Mouse (Mus musculus): Measurements from ENCODE around the gene Irx6. TPM values are rescaled to one million over a fixed set of nuclear protein-coding genes. Genes with fewer than 3 reads are reported as not detected.

Gene Irx6
- total RNA-seq (2021): under 1 TPM; 0.21 to 0.22 TPM
- long read RNA-seq: 0 reads

DNA sequence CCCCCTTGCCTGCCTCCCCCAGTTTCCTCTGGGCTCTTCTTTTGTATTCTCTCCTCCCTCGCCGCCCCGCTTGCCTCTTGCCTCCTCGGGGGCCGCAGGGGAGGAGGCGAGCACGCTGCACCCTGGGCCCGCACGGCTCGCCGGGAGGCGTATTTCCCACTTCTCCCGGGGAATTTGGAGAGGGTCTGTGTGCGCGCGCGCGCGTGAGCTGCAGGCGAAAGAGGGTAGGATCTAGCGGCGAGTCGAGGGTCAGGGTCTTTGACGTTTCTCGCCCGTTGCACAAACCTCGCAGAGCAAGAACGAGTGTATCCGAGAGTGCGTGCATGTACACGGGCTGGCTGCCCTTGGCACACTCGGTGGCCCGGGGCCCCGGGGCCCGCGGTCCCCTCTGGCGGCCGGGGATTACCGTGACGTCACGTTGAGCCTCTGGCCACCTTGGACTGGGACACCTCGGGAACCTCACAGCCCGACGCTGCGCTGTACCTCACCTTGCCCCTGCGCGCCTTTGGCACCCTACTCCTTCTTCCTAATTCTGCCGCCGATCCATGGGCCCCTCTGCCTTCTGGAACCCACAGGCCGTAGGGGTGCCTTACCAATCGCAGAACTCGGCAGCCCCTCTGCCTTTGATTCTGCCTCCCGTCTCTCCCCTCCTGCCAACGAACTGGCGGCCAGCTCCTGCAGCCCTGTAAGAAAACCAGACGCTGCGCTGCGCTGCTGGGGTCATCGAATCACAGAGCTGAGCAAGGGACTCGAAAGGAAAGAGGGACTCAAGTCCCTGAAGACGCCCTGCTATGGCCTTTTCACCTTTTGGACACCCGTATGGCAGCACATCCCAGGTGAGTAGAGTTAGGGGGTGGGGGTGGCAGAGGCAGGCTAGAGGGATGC lies at the start of gene Irx6:
Gene Irx6 (plus strand): TSS at position 45 of the 885 bp plus-strand sequence.
- no peak for DNase-seq (ENCODE audit: low spot score in 2 of 2)

DNA sequence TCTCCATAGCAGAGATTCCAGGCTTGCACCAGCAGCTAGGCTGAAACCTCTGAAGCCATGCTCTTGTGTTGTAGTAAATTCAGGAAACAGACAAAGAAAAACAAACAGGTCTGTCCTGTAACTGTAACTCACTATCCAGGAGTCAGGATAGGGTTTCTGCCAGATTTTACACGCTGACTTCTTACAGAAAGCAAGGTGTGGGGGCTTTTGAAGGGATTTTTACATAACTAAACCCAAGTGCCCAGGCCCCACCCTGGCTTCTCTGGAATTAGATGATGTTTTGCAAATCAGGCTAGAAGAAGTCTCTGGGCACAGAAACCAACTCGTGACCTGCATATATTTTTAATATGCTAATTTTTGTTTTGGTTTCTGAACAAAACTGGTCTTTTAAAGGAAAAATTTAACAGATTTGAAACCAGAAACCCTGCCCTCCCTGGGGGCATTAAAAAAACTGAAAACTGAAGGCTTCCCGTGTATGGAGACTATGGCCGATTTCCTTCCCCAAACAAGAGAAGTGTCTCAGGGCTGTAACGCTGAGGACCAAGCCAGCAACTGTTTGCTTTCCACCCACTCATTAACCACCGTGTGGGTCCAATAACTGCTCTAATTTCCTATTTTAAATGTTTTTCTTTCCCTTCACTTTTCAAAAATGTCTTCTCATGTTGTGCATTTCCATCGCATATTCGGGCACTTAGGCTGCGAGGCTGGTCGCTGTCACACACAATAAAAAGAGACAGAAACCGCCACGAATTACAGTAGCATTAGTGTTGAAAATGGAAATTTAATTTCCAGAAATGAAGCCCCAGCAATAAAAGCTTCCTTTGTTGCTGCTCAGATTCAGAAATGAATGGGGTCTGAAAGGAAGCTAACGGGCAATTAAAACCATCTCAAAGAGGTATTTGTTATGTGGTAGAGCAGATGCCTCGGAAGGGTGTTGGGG lies 45.1 kb upstream of the Irx6 start:
- DNase-seq (ENCODE audit: low spot score in 2 of 2): peak in 1 of 2 experiments; percentile 5

DNA sequence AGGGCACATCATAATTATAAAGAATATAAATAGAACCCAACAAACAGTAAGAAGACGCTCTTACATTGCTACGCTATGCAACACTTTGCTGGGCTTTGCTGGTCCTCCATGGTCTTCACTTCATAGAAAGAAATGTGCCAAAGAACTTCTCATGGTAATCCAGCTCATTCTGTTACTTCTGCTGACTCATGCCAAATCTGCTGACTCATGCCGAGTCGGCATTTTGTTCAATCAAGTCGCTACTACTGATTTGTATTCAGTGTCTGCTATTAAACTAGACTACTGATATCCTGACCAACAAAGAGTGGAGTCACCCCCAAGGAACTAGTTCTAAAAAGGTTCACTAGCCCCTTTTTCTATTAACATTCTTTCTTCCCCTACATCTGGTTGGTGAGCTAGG lies 40.9 kb upstream of the Irx6 start:
- DNase-seq (ENCODE audit: low spot score in 2 of 2): no peak

DNA sequence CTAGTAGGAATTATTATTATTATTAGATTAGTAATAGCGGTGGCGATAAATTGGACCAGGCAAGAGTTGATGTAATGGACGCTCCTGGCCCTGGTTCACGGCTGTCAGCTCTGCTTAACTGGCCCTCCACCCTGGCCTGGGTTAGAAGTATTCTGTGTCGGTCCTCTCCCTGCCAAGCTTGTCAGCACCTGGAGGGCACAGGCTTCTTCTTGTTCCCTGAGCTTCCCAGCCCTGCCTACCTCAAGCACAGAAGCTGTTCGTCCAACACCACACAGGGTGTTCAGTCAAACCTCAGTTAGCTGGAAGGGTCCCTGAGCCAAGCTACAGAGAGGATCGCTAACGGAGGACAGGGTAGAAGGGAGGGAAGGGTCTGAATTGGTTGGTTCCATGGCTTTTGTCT lies 33.3 kb upstream of the Irx6 start:
- DNase-seq (ENCODE audit: low spot score in 2 of 2): no peak

DNA sequence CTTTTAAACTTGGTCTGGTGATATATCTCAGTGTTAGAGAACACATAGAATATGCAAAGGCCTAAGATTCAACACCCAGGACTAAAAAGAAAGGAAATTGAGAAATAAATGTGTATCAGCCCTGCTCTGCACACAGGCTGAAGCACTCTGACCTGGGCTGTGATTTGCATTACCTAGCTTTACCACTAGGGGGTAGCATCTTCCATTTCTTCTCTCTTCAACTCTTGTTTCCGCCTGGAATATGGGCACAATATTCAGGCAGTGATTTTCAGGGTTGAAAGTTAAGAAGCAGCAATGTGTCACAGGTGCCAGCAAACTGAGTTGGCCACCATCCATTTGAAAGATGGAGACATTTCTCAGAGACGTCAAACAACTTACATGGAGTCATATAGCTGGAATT lies 27.5 kb upstream of the Irx6 start:
- DNase-seq (ENCODE audit: low spot score in 2 of 2): no peak

DNA sequence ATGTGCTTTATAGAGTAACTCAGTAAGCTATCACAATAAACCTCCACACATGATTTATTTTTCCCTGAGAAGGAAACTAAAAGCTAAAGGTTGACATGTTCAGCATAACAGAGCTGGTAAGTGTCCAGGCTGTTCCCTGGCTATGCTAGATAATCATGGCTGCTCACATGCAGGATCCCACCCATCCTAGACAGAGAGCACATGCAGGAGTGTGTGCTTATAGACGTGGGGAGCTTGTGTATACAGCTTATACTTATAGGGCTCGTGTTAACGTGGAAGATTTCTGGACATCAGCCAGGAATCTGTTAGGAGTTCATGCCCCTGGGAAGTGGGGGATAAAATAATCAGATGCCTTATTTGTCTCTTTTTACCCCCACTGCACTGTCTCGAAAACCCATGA lies 9.9 kb upstream of the Irx6 start:
- no peak for DNase-seq (ENCODE audit: low spot score in 2 of 2)

DNA sequence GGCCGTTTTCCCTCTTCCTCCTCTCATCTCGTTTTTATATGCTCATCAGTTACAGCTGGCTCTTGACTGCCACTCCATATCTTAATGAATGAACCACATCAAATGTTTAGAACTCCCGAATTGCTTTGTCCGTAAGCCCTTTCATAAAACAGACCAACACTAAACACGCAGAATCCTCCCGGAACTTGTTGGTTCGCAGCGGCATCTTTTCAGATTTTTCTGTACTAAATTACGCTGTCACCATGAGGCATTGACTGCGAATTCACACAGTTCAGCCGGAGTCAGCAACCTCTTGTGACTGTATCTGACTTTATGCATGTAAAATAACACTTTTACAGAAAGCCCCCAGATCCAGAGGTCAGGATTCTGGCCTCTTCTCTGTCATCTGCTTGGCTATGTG lies 3.9 kb upstream of the Irx6 start:
- DNase-seq (ENCODE audit: low spot score in 2 of 2): no peak

DNA sequence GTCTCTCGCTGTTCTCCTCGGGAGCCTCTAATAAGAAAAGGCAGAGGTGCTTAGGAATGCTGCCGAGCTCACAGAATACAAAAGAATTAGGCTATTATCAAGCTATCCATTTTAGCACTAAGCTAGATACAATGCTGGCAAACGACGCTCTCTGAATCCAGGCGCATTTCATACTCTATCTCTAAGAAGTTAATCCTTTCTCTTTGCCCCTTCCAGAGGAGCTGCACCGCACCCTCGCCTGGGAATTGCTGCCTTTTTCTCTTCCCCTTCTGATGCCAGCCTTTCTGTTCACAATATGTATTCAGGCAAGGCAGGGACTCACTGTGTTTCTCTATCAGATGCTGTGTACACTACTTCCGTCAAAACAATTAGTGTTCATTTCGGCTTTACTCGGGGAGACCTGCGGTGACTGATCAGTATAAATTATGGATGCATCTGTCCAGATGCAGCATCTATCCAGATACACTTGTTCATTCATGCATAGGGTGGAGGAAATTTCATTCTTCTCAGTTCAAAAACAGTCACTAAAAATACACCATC lies 3.4 kb upstream of the Irx6 start:
- DNase-seq (ENCODE audit: low spot score in 2 of 2): no peak

DNA sequence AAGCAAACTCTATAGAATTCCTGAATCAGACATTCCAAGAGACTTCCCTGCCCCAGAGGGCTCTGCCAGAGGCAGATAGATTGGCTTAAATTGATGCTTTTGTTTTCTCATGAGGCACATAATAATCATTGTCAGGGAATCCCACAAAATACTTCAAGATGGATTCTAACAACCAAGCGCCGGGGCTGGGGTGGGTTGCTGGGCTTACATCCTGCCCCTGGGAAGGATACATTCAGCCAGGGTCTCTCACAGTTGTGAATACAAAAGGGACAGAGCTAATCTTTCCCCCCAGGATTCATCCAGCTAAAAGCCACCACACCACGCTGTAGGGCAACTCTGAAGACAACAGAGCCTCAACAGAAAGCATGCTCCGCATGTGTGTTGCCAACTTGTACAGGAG lies 2.2 kb upstream of the Irx6 start:
- DNase-seq (ENCODE audit: low spot score in 2 of 2): no peak

DNA sequence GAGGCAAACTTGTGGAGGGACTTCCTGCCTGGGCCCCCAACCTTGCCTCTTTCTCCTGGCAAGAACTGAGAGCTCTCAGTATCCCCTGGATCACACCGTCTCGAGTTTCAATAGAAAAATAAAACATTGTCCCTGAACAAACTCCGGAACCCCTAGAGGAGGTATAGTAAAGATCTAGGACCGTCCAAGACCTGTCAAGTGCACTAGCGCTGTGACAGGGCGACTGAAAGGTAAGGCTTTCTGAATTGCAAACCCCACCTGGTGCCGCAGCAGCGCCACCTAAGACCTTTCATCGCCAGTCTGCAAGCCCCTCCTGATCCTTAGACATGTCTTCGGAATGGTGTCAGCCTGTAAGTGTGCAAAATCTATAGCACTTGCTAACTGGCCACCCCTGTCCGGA lies 987 bp upstream of the Irx6 start:
- DNase-seq (ENCODE audit: low spot score in 2 of 2): no peak

DNA sequence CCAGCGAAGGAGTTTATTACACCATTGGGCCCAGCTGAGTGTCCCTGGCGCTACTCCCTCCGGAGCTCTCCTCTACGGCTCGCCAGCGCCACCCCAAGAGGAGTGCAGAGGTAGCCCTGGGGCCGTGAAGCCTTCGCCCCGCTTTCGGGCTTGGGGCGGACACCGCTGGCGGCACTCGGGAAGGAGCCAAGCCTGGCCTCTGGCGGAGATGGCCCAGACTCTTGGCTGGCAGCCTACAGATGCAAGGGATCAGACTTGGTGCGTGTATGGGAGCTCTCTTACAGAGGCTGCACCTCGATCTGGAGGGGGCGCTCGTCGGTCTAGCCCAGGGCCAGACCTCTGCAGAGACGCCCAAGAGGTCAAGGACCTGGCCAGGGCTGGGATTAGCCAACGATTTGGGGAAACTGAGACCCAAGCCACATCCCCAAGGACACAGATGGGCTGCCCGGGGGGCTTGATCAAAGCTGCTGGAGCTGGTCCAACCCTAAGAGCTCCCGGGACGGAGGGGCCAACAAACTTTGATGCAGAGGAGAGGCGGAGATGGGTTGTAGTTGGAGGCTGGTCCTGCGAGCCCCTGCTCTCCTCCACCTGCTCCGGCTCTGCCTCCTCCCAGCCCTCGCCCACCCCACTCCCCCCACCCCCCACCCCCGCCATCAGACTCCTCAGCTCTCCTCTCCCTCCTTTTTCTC lies 389 bp upstream of the Irx6 start:
- DNase-seq (ENCODE audit: low spot score in 2 of 2): peak; percentile 42 to 67

DNA sequence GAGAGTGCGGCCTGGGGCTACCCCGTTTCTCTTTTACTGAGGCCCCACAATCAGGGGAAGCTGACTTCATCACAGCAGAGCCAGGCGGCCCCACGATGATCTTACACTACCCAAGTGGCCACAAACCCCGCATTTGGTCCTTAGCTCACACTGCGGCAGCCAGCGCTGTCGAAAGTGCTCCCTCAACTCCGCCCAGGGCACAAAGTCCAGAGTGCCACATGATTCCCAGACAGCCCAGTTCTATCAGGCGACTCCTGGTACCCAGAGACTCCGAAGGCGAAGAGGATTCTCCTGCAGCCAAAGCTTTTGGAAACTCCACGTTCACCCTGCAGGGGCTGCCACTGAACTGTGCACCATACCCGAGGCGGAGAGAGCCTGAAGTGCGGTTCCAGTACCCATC lies 4.3 kb downstream of the Irx6 start:
- DNase-seq (ENCODE audit: low spot score in 2 of 2): no peak

DNA sequence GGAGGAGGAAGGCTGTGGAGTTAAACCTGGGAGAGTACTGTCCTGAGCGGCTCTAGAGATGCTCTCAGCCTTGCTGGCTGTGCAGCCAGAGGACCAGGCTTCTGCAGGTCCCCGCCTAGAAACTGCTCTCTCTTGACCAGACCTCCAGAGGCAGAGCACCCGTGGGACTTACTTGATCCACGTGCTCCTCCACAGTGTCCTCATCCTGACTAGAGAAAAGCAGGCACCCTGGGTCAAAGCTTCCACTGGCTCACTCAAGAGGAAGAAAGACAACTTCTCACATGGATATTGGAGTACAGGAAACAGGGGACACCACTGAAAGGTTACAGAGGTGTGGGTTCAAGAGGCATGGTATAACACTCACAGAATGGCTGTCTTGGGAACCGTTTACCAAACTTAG lies 23.3 kb downstream of the Irx6 start:
- no peak for DNase-seq (ENCODE audit: low spot score in 2 of 2)

DNA sequence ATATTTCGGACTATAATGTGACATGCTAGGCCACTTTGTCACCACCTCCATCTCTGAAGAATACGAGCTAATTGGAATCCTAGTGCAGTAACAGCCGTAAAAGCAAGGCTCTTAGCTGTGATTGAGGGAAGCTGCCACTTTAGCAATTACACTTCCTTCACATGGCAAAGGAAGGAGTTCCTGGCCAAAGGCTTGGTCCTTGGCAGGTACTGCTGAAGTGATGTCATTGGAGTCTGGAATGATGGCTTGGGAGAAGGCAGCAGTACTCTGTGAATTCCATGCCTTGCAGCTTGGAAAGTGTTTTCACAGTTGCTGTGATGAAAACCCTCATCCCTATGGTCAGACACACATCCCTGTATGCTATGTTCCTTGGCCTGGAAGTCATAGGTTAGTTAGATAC lies 24.3 kb downstream of the Irx6 start:
- DNase-seq (ENCODE audit: low spot score in 2 of 2): no peak

DNA sequence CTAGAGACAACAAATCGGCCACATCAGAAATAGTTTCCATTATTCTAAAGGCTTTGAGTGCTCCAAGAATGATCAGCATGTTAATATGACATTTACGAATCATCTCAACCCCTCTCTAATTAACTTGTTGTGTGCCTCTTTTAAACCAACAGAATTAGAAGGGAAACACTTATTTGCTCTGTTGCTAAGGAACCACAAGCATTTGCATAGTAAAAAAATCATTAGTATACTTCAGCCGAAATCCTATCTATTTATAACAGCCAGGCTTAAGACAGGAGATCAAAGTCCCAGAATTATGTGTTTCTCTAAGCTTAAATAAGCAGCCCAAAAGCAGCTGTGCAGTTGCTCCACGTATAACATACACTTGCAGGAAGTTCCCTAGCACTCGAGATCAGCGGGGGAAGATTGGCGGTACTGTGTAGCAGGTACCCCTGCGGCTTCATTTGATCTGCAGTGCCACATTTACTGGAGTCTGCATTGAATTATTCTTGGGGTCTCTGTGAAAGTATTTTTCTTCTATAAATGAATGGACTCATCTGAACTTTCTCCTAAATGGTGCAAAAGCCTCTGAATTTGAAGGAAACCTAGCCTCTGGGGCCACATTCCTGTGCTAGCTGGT lies 25.9 kb downstream of the Irx6 start:
- no peak for DNase-seq (ENCODE audit: low spot score in 2 of 2)

DNA sequence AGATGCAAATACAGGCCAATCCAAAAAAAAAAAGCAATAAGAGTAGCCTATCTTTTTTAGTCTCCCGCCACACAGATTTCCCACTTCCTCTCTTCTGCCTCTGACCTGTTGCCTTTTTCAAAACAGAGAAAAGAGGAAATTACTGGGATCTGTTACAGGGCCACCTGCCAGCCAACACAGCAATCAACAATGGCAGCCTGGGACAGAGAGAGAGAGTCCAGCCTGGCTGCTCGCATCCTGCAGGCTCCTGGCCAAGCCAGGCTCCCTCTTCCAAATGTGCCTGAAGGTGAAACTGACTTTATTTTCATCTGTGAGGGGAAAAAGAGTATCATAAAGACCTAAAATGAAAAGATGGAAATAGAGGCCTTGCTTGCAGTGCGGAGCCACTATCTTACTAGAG lies 29.3 kb downstream of the Irx6 start:
- peak in 1 of 2 experiments; percentile 19 for DNase-seq (ENCODE audit: low spot score in 2 of 2)

DNA sequence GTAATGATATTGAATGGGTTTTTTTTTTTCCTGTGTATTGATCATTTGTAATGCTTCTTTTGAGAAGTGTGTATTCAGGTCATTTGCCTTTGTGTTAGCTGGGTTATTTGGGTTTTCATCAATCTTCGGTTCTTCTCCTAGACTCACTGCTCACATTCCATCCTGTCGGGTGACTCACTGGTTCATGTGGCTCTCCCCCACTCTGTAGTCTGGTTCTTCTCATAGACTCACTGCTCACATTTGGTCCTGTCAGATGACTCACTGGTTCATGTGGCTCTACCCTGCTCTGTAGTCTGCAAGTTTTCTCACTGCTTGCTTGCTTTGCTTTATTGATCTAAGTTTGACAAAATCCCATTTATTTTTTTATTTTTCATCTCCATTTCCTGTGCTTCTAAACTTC lies 32.2 kb downstream of the Irx6 start:
- DNase-seq (ENCODE audit: low spot score in 2 of 2): no peak

DNA sequence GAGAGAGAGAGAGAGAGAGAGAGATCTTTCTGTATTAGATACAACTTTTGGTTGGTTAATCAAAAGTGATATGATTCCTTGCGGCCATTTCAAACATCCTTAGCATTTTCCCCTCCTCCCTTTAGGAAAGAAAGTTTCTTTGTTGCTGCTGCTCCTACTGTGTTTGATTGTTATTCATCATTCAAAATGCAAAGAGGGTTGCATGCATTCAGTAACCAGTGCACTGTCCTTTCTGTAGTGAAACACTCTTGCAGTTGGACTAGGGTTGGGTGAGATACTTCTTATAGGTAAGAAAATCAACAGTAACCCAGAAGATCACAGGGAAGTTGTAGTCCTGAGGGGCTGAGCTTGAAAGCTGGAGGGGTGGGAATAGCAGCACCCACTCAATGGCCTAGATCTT lies 39.2 kb downstream of the Irx6 start:
- DNase-seq (ENCODE audit: low spot score in 2 of 2): no peak

DNA sequence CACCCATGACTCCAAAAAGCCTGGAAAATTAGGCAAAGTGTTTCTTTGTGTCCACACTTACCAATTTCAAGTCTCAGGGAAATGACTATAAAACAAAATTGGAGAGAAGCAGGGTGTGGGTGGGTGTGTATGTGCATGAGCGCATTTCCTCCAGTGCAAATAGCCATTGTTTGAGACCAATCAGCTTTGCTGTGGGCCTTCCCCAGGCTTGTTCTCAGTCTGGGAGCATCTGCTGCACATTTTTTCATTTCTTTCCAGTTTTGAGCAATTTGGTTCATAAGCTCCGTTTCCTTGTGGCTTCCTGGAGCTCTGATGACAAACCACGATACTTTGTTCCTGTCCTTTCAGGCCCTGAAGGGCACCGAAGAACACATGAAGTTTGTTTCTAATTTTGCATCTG lies 43.3 kb downstream of the Irx6 start:
- no peak for DNase-seq (ENCODE audit: low spot score in 2 of 2)

DNA sequence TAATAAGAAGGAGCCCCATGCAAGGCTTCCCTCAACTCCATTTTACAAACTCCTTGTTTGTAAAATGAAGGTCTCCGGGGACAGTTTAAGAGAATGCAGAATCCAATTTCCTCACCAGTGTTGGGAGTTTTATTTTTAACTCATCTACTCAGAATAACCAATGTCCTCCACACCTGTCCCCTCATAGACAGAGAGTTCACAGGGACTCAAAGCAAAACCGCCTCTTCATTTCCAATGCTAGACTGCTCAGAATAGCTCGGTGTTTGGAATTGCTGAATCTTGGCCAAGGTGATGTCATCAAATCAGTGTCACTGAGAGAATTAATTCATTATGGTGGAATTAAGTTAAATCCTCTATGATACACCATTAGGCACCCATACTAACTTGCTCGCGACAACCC lies 44.0 kb downstream of the Irx6 start:
- DNase-seq (ENCODE audit: low spot score in 2 of 2): no peak

Data from layer of hippocampus, postnatal 10 days (tissue).